Mouse (Mus musculus): ENCODE measurements at regions not wholly inside any gene's neighbourhood (a gene's known extent, or its start where the extent isn't known, plus 50 kb on each side); places are given as distances from the start of the nearest gene placed in this dataset.

DNA sequence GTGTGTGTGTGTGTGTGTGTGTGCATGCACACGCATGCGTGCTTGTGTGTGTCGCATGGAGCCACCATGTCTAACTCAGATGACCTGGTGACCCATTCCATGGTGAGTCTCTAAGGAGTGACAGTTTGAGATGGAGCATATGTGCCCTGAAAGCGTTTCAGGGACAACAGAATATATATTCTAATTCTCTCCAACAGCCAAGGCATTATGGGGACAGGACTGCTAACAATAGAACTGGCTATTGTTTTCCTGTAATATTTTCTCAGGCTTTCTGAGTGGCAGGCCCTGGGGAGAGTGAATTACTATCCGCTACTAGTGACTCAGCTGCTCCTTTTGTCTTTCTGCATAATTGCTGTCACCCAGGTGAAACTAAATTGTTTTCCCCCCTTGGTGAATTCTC lies 898.7 kb upstream of the Lcorl start:
- no peak for TF ChIP-seq ELF1 (IDR thresholded peaks at IDR 0.05; ENCODE audit: low read depth, low read length)
- Histone ChIP-seq H3K27ac (ENCODE audit: control insufficient read depth, low read depth, low read length) (no peak overlapping the region), H3K9ac (ENCODE audit: control insufficient read depth, low read depth, low read length, poor library complexity, severe bottlenecking) (no peak overlapping the region), H3K36me3 (ENCODE audit: control insufficient read depth in 1 of 2, insufficient read depth in 2 of 2, low read length in 2 of 2) (no peaks in the 10 kb centered on the region), H3K27me3 (ENCODE audit: control insufficient read depth in 1 of 2, insufficient read depth in 2 of 2, low read length in 2 of 2) (no peaks in the 10 kb centered on the region), H3K9me3 (replicated peaks; ENCODE audit: insufficient read depth, low read length) (no peaks in the 10 kb centered on the region), H3K79me2 (ENCODE audit: control insufficient read depth, insufficient read depth, low read length, poor library complexity) (no peaks in the 10 kb centered on the region), H3K4me3 (ENCODE audit: control insufficient read depth in 1 of 2, insufficient read depth in 1 of 2, low read depth in 2 of 2, low read length in 2 of 2) (no peak overlapping the region), H3K4me1 (ENCODE audit: control insufficient read depth in 1 of 2, insufficient read depth in 2 of 2, low read length in 2 of 2) (no peaks in the 10 kb centered on the region)
- no peak for DNase-seq (ENCODE audit: low read depth, low spot score)

DNA sequence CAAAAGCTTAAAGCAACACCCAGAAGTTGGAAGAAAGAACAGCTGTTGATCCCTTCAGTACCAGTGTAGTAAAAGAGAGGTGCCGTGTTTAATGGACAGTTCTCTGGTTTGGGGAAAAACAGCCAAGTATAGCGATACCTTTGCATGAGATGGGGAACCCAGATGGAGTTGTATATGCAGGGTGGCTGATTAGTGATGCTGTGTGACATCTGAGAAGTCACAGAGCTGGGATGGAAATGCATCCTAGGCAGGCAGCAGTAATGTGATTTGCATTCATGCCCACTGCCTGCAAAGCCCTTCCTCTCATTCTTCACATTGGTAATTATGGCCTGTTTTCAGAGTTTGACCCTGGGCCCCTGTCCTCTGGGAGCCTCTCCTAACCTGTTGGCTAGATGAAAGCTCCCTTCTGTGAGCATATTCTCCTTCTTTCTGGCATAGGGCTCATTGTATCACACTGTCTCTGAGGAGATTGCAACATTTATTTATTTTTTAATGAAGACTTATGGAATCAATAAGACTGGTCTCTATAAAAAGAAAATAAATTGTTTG lies 882.7 kb upstream of the Lcorl start:
- no peak overlapping the region for H3K27ac ChIP-seq (ENCODE audit: control insufficient read depth, low read depth, low read length)

DNA sequence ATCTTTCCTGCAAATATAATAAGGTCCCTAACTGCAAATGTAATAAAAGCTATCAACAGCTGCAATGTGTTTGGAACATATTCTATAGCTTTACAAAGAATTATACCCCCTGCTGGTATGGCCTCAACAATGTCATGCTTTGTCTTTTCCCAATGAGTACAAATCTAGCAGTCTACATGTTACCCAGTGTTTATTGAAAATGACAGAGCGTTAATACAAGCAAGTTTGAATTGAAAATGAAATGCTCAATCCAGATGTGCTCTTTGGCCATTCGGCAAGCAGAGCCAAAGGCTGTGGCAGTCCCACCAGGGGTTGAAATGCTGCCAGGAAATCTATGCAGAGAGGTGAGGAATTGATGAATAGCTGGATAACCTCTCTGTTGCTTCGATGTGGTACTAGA lies 875.1 kb upstream of the Lcorl start:
- no peaks in the 10 kb centered on the region; a peak in 1 of 4 replicates for H3K27me3 ChIP-seq (ENCODE audit: control insufficient read depth in 1 of 2, insufficient read depth in 2 of 2, low read length in 2 of 2)
- no peak overlapping the region for H3K27ac ChIP-seq (ENCODE audit: control insufficient read depth, low read depth, low read length)
- no peaks in the 10 kb centered on the region for H3K9me3 ChIP-seq (replicated peaks; ENCODE audit: insufficient read depth, low read length)
- H3K36me3 ChIP-seq (ENCODE audit: control insufficient read depth in 1 of 2, insufficient read depth in 2 of 2, low read length in 2 of 2) = no peaks in the 10 kb centered on the region
- no peak for DNase-seq (ENCODE audit: low read depth, low spot score)
- no peak overlapping the region for H3K9ac ChIP-seq (ENCODE audit: control insufficient read depth, low read depth, low read length, poor library complexity, severe bottlenecking)
- no peaks in the 10 kb centered on the region for H3K79me2 ChIP-seq (ENCODE audit: control insufficient read depth, insufficient read depth, low read length, poor library complexity)
- TF ChIP-seq TBP (IDR thresholded peaks at IDR 0.05; ENCODE audit: low read depth, low read length) (no peak), CHD1 (IDR thresholded peaks at IDR 0.05; ENCODE audit: low read depth, low read length) (no peak), USF2 (IDR thresholded peaks at IDR 0.05; ENCODE audit: borderline replicate concordance in 1 of 2, insufficient read depth in 1 of 2, low read depth in 1 of 2, low read length in 2 of 2) (no peak), POLR2AphosphoS2 (IDR thresholded peaks at IDR 0.05; ENCODE audit: low read length) (no peak), MYC (IDR thresholded peaks at IDR 0.05; ENCODE audit: low read depth, low read length) (no peak), NRF1 (IDR thresholded peaks at IDR 0.05; ENCODE audit: insufficient read depth, low read depth, low read length, poor library complexity, severe bottlenecking) (no peak), POLR2AphosphoS5 (IDR thresholded peaks at IDR 0.05; ENCODE audit: borderline replicate concordance, low read depth, low read length) (no peak), USF1 (IDR thresholded peaks at IDR 0.05; ENCODE audit: low read depth, low read length) (no peak), MEF2A (IDR thresholded peaks at IDR 0.05; ENCODE audit: extremely low read depth, insufficient replicate concordance, low read depth, low read length, poor library complexity, severe bottlenecking) (no peak), HCFC1 (IDR thresholded peaks at IDR 0.05; ENCODE audit: low read depth, low read length) (no peak), RCOR1 (IDR thresholded peaks at IDR 0.05; ENCODE audit: low read depth, low read length) (no peak), SMC3 (IDR thresholded peaks at IDR 0.05; ENCODE audit: low read depth, low read length) (no peak), ZKSCAN1 (IDR thresholded peaks at IDR 0.05; ENCODE audit: low read depth, low read length) (no peak), UBTF (IDR thresholded peaks at IDR 0.05; ENCODE audit: borderline replicate concordance, insufficient read depth, low read depth, low read length) (no peak), GABPA (IDR thresholded peaks at IDR 0.05; ENCODE audit: low read depth, low read length) (no peak)
- no peak overlapping the region for H3K4me3 ChIP-seq (ENCODE audit: control insufficient read depth in 1 of 2, insufficient read depth in 1 of 2, low read depth in 2 of 2, low read length in 2 of 2)
- H3K4me1 ChIP-seq (ENCODE audit: control insufficient read depth in 1 of 2, insufficient read depth in 2 of 2, low read length in 2 of 2) = no peaks in the 10 kb centered on the region

More for the DNA sequence above, 882.7 kb upstream of the Lcorl start:
- H3K4me1 ChIP-seq (ENCODE audit: control insufficient read depth in 1 of 2, insufficient read depth in 2 of 2, low read length in 2 of 2) = no peaks in the 10 kb centered on the region
- no peak overlapping the region for H3K4me3 ChIP-seq (ENCODE audit: control insufficient read depth in 1 of 2, insufficient read depth in 1 of 2, low read depth in 2 of 2, low read length in 2 of 2)
- TF ChIP-seq CHD2 (IDR thresholded peaks at IDR 0.05; ENCODE audit: low read length) = no peak
- TF ChIP-seq BHLHE40 (IDR thresholded peaks at IDR 0.05; ENCODE audit: borderline replicate concordance, low read depth, low read length) = no peak
- TF ChIP-seq TCF12 (IDR thresholded peaks at IDR 0.05; ENCODE audit: low read depth, low read length) = no peak
- TF ChIP-seq USF1 (IDR thresholded peaks at IDR 0.05; ENCODE audit: low read depth, low read length) = no peak
- no peak for TF ChIP-seq GABPA (IDR thresholded peaks at IDR 0.05; ENCODE audit: low read depth, low read length)
- no peak for TF ChIP-seq EP300 (IDR thresholded peaks at IDR 0.05; ENCODE audit: low read depth in 1 of 2, low read length in 2 of 2)
- TF ChIP-seq POLR2AphosphoS5 (IDR thresholded peaks at IDR 0.05; ENCODE audit: borderline replicate concordance, low read depth, low read length) = no peak
- TF ChIP-seq TAL1 (IDR thresholded peaks at IDR 0.05; ENCODE audit: low read length) = no peak
- no peak for TF ChIP-seq KAT2A (conservative IDR thresholded peaks at IDR 0.05; ENCODE audit: low read depth, low read length)
- no peak for TF ChIP-seq MYB (IDR thresholded peaks at IDR 0.05; ENCODE audit: low read depth, low read length)
- TF ChIP-seq ZMIZ1 (IDR thresholded peaks at IDR 0.05; ENCODE audit: low read depth, low read length) = no peak
- TF ChIP-seq MXI1 (IDR thresholded peaks at IDR 0.05; ENCODE audit: low read depth, low read length) = no peak
- TF ChIP-seq JUND (IDR thresholded peaks at IDR 0.05; ENCODE audit: low read depth, low read length) = no peak
- no peak for TF ChIP-seq NELFE (IDR thresholded peaks at IDR 0.05; ENCODE audit: low read depth, low read length)
- TF ChIP-seq SIN3A (IDR thresholded peaks at IDR 0.05; ENCODE audit: low read length) = no peak
- TF ChIP-seq RCOR1 (IDR thresholded peaks at IDR 0.05; ENCODE audit: low read depth, low read length) = no peak
- TF ChIP-seq CTCF (IDR thresholded peaks at IDR 0.05 in 2 of 3, conservative IDR thresholded peaks at IDR 0.05 in 1 of 3; ENCODE audit: control insufficient read depth in 1 of 3, insufficient read depth in 1 of 3, low read depth in 2 of 3, low read length in 3 of 3, poor library complexity in 1 of 3, severe bottlenecking in 1 of 3) = no peak
- H3K27me3 ChIP-seq (ENCODE audit: control insufficient read depth in 1 of 2, insufficient read depth in 2 of 2, low read length in 2 of 2) = no peaks in the 10 kb centered on the region
- no peak for DNase-seq (ENCODE audit: low read depth, low spot score)
- no peaks in the 10 kb centered on the region for H3K79me2 ChIP-seq (ENCODE audit: control insufficient read depth, insufficient read depth, low read length, poor library complexity)
- H3K9me3 ChIP-seq (replicated peaks; ENCODE audit: insufficient read depth, low read length) = no peaks in the 10 kb centered on the region
- no peaks in the 10 kb centered on the region for H3K36me3 ChIP-seq (ENCODE audit: control insufficient read depth in 1 of 2, insufficient read depth in 2 of 2, low read length in 2 of 2)
- H3K9ac ChIP-seq (ENCODE audit: control insufficient read depth, low read depth, low read length, poor library complexity, severe bottlenecking) = no peak overlapping the region
